Mouse (Mus musculus): ENCODE results near the gene Atxn10. TPM values are rescaled to one million over a fixed set of nuclear protein-coding genes. Genes with fewer than 3 reads are reported as not detected.
"Not testable (repeated sequence)": the region's sequence is repeated elsewhere in the genome, so short reads cannot be mapped to it uniquely, and the experiment has no call there.

Atxn10 gene
- polyA plus RNA-seq (2012; rRNA removed) = 254 and 281 TPM in 2 replicates

GRCm38 (mm10) chr15:85335671-85336300 is at the start of gene Atxn10:
Atxn10 (plus strand) TSS chr15:85336245.
- DNase-seq (ENCODE audit: extremely low spot score in 1 of 2, low spot score in 1 of 2) = no peak

- no peak for DNase-seq (ENCODE audit: extremely low spot score in 1 of 2, low spot score in 1 of 2)
Observed at GRCm38 (mm10) chr15:85294632-85295031, 41.4 kb upstream of the Atxn10 start.

GRCm38 (mm10) chr15:85295544-85295943 is 40.5 kb upstream of the Atxn10 start:
- no peak for DNase-seq (ENCODE audit: extremely low spot score in 1 of 2, low spot score in 1 of 2)

GRCm38 (mm10) chr15:85295977-85296376 is 40.1 kb upstream of the Atxn10 start:
- DNase-seq (ENCODE audit: extremely low spot score in 1 of 2, low spot score in 1 of 2) = no peak

GRCm38 (mm10) chr15:85296538-85296937 is 39.5 kb upstream of the Atxn10 start:
- DNase-seq (ENCODE audit: extremely low spot score in 1 of 2, low spot score in 1 of 2) = no peak

GRCm38 (mm10) chr15:85298167-85298781 is 37.8 kb upstream of the Atxn10 start:
- no peak for DNase-seq (ENCODE audit: extremely low spot score in 1 of 2, low spot score in 1 of 2)

GRCm38 (mm10) chr15:85298946-85299345 is 37.1 kb upstream of the Atxn10 start:
- DNase-seq (ENCODE audit: extremely low spot score in 1 of 2, low spot score in 1 of 2) = no peak

- no peak for DNase-seq (ENCODE audit: extremely low spot score in 1 of 2, low spot score in 1 of 2)
Observed at GRCm38 (mm10) chr15:85303241-85303640, 32.8 kb upstream of the Atxn10 start.

GRCm38 (mm10) chr15:85303976-85304375 is 32.1 kb upstream of the Atxn10 start:
- no peak for DNase-seq (ENCODE audit: extremely low spot score in 1 of 2, low spot score in 1 of 2)

- no peak for DNase-seq (ENCODE audit: extremely low spot score in 1 of 2, low spot score in 1 of 2)
Observed at GRCm38 (mm10) chr15:85307061-85307660, 28.9 kb upstream of the Atxn10 start.

- no peak for DNase-seq (ENCODE audit: extremely low spot score in 1 of 2, low spot score in 1 of 2)
Observed at GRCm38 (mm10) chr15:85311058-85311657, 24.9 kb upstream of the Atxn10 start.

GRCm38 (mm10) chr15:85315378-85316025 is 20.5 kb upstream of the Atxn10 start:
- peak in 1 of 2 experiments; percentile 91 for DNase-seq (ENCODE audit: extremely low spot score in 1 of 2, low spot score in 1 of 2)

- no peak for DNase-seq (ENCODE audit: extremely low spot score in 1 of 2, low spot score in 1 of 2)
Observed at GRCm38 (mm10) chr15:85316342-85317140, 19.5 kb upstream of the Atxn10 start.

GRCm38 (mm10) chr15:85319924-85320668 is 15.9 kb upstream of the Atxn10 start:
- no peak for DNase-seq (ENCODE audit: extremely low spot score in 1 of 2, low spot score in 1 of 2)

GRCm38 (mm10) chr15:85323214-85323613 is 12.8 kb upstream of the Atxn10 start:
- no peak for DNase-seq (ENCODE audit: extremely low spot score in 1 of 2, low spot score in 1 of 2)

- DNase-seq (ENCODE audit: extremely low spot score in 1 of 2, low spot score in 1 of 2) = no peak
Observed at GRCm38 (mm10) chr15:85324426-85324825, 11.6 kb upstream of the Atxn10 start.

GRCm38 (mm10) chr15:85327808-85328207 is 8.2 kb upstream of the Atxn10 start:
- DNase-seq (ENCODE audit: extremely low spot score in 1 of 2, low spot score in 1 of 2) = peak; percentile 59 to 75

- not testable (repeated sequence) for DNase-seq (ENCODE audit: extremely low spot score in 1 of 2, low spot score in 1 of 2)
Observed at GRCm38 (mm10) chr15:85328455-85328854, 7.6 kb upstream of the Atxn10 start.

- no peak for DNase-seq (ENCODE audit: extremely low spot score in 1 of 2, low spot score in 1 of 2)
Observed at GRCm38 (mm10) chr15:85329096-85329495, 6.9 kb upstream of the Atxn10 start.

GRCm38 (mm10) chr15:85330024-85330423 is 6.0 kb upstream of the Atxn10 start:
- no peak for DNase-seq (ENCODE audit: extremely low spot score in 1 of 2, low spot score in 1 of 2)

Data from frontal cortex, adult 2 months (tissue).